Mouse (Mus musculus) frontal cortex, postnatal 10 days (tissue): ENCODE measurements around the gene Ucn2.

ENCODE experiments used
- DNase-seq, 2 experiments: peaks; one replicate each; pipeline ENCODE4 v3.0.0; 2022; ENCODE audit warnings: low spot score in 2 of 2, mixed read lengths in 1 of 2

Gene Ucn2

GRCm38 (mm10) chr9:109031001-109031400, 45.2 kb downstream of the Ucn2 start:
- DNase-seq = no peak

DNA sequence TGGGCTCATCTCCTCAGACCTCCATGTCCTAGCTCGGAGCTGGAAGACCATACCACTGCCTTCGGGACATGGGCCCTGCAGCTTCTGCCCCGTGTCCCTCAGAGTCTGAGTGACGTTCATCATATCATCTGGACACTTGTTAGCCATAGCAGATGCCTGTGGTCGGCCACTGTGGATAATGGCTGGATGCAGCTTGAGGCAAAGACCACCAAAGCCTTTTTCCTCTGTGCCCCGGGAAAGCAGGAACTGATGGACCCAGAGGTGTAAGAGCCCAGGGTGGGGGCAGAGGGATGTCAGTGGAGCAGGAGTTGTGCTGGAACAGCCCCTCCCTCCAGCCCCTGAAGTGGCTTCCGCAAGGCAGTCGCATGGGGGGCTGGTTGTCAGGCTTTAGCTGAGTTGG, 45.9 kb downstream of the Ucn2 start:
- DNase-seq = no peak

- no peak for DNase-seq
Measured at GRCm38 (mm10) chr9:109032435-109032834, 46.6 kb downstream of the Ucn2 start.
